Mouse (Mus musculus) neural tube, embryonic 14.5 days (tissue): ENCODE measurements at regions not wholly inside any gene's neighbourhood (a gene's known extent, or its start where the extent isn't known, plus 50 kb on each side); places are given as distances from the start of the nearest gene placed in this dataset.
A peak's percentile ranks its signal among the peaks of the same experiment; 100 is the strongest.
"Not testable (repeated sequence)": the region's sequence is repeated elsewhere in the genome, so short reads cannot be mapped to it uniquely, and the experiment has no call there.

Experiments used
- ATAC-seq: fragments of 200-750 bp; cut with Nextera tagmentation; 2 replicates; pipeline ENCODE4 v1.8.0; 2017; ENCODE audit warnings: low read depth, mild to moderate bottlenecking, moderate TSS enrichment, moderate library complexity
- H3K27ac ChIP-seq: fragments of 300-500 bp; sonication (generic); 2 replicates; pipeline ENCODE4 v1.5.1; 2014; ENCODE audit warnings: low read depth, mild to moderate bottlenecking, control low read depth, low read length, moderate library complexity, mixed read lengths
- H3K27me3 ChIP-seq: fragments of 300-500 bp; sonication (generic); 2 replicates; pipeline ENCODE4 v1.6.1; 2014; ENCODE audit warnings: low read length; ENCODE audit not compliant: control insufficient read depth, insufficient read depth
- H3K36me3 ChIP-seq: fragments of 300-500 bp; sonication (generic); 2 replicates; pipeline ENCODE4 v1.6.1; 2014; ENCODE audit warnings: low read length, mixed read lengths; ENCODE audit not compliant: control insufficient read depth, insufficient read depth
- H3K4me1 ChIP-seq: fragments of 300-500 bp; sonication (generic); 2 replicates; pipeline ENCODE4 v1.6.1; 2014; ENCODE audit warnings: low read length; ENCODE audit not compliant: control insufficient read depth, insufficient read depth
- H3K4me2 ChIP-seq: fragments of 300-500 bp; sonication (generic); 2 replicates; pipeline ENCODE4 v1.6.1; 2014; ENCODE audit warnings: mild to moderate bottlenecking, low read depth, low read length, control low read depth
- H3K4me3 ChIP-seq: fragments of 300-500 bp; sonication (generic); 2 replicates; pipeline ENCODE4 v1.5.1; 2014; ENCODE audit warnings: low read depth, low read length, control low read depth, mixed read lengths
- H3K9ac ChIP-seq: fragments of 300-500 bp; sonication (generic); replicated peaks from 2 replicates; pipeline ENCODE4 v1.6.1; 2014; ENCODE audit warnings: low read depth, mild to moderate bottlenecking, control low read depth, low read length, mixed read lengths
- H3K9me3 ChIP-seq: fragments of 300-500 bp; sonication (generic); 2 replicates; pipeline ENCODE4 v1.6.1; 2016; ENCODE audit warnings: low read length; ENCODE audit not compliant: control insufficient read depth
- WGBS: fragments of 180-500 bp; shearing (Covaris S2); extraction: QIAGEN DNeasy Blood & Tissue Kit; methylation state at CpG from one replicate; pipeline ENCODE4 v1.1.7; 2014; 5-methylcytosine and 5-hydroxymethylcytosine counted together

GRCm38 (mm10) chr11:29628476-29628875 lies 64.3 kb upstream of the Rtn4 start:
- no peak overlapping the region for H3K4me2 ChIP-seq
- no peaks in the 10 kb centered on the region for H3K36me3 ChIP-seq
- 46% methylated on average over 2 of the region's 2 CpGs for WGBS
- H3K27ac ChIP-seq: no peak overlapping the region
- H3K9me3 ChIP-seq: no peaks in the 10 kb centered on the region
- no peaks in the 10 kb centered on the region for H3K27me3 ChIP-seq
- no peak overlapping the region for H3K9ac ChIP-seq
- no peak overlapping the region for H3K4me3 ChIP-seq
- ATAC-seq: no peak
- no peaks in the 10 kb centered on the region for H3K4me1 ChIP-seq

- Histone ChIP-seq H3K27ac (no peak overlapping the region), H3K4me3 (no peak overlapping the region), H3K36me3 (no peaks in the 10 kb centered on the region), H3K9me3 (no peaks in the 10 kb centered on the region), H3K27me3 (no peaks in the 10 kb centered on the region), H3K9ac (no peak overlapping the region), H3K4me1 (no peaks in the 10 kb centered on the region), H3K4me2 (no peak overlapping the region)
- no peak for ATAC-seq
- WGBS: 50% methylated on average over 1 of the region's 1 CpGs
These were observed 60.3 kb upstream of the Rtn4 start for GRCm38 (mm10) chr11:29632486-29632885.

GRCm38 (mm10) chr11:29633288-29633687 lies 59.5 kb upstream of the Rtn4 start:
- not testable (repeated sequence) for H3K27ac ChIP-seq, H3K4me3 ChIP-seq, H3K9ac ChIP-seq, ATAC-seq, H3K27me3 ChIP-seq, H3K4me2 ChIP-seq, H3K4me1 ChIP-seq, H3K9me3 ChIP-seq, H3K36me3 ChIP-seq
- 77% methylated on average over 1 of the region's 1 CpGs for WGBS

GRCm38 (mm10) chr11:29636759-29637200 lies 56.0 kb upstream of the Rtn4 start:
- Histone ChIP-seq H3K9ac (no peak overlapping the region), H3K4me3 (no peak overlapping the region), H3K9me3 (no peaks in the 10 kb centered on the region), H3K27ac (no peak overlapping the region), H3K36me3 (no peaks in the 10 kb centered on the region), H3K4me1 (no peaks in the 10 kb centered on the region), H3K27me3 (no peaks in the 10 kb centered on the region), H3K4me2 (no peak overlapping the region)
- ATAC-seq: peak; percentile 38; the same call in 1 of the 2 replicates
- WGBS: 33% methylated on average over 6 of the region's 6 CpGs

- no peaks in the 10 kb centered on the region for H3K36me3 ChIP-seq
- no peak overlapping the region for H3K9ac ChIP-seq
- H3K27me3 ChIP-seq: no peaks in the 10 kb centered on the region
- no peak overlapping the region for H3K27ac ChIP-seq
- H3K4me3 ChIP-seq: no peak overlapping the region
- no peak overlapping the region for H3K4me2 ChIP-seq
- 67% methylated on average over 8 of the region's 8 CpGs for WGBS
- no peaks in the 10 kb centered on the region for H3K9me3 ChIP-seq
- peak; percentile 25; the same call in 1 of the 2 replicates for ATAC-seq
- H3K4me1 ChIP-seq: no peaks in the 10 kb centered on the region
These were observed 54.6 kb upstream of the Rtn4 start for GRCm38 (mm10) chr11:29638093-29638669.

GRCm38 (mm10) chr11:29638861-29639260 lies 53.9 kb upstream of the Rtn4 start:
- Histone ChIP-seq H3K9me3 (no peaks in the 10 kb centered on the region), H3K4me3 (no peak overlapping the region), H3K27me3 (no peaks in the 10 kb centered on the region), H3K36me3 (no peaks in the 10 kb centered on the region), H3K27ac (no peak overlapping the region), H3K4me2 (no peak overlapping the region), H3K9ac (no peak overlapping the region), H3K4me1 (no peaks in the 10 kb centered on the region)
- 38% methylated on average over 2 of the region's 2 CpGs for WGBS
- no peak for ATAC-seq
